ENCODE assay signal across 8 mouse cellular contexts in the genomic region with DNA sequence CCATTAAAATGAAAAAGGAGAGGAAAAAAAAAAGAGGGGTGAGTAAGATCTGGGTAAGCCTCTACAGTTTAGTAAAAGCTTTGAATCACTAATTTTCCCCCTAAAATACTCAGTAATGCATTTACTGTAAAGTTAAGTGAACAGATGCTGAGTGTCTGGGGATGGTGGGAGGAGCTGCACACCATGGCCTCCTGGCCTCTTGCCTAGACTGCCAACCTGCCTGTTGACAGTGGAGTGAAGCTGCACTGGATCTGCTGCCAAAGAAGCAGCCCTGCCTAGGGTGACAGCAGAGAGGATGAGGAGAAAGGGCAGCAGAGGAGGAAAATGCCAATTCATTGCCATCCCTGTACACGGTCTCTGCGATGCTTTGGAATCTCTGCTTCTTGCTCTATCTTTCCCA.
DNase-seq lines count a peak whose midpoint lies in the region; ATAC-seq lines count a peak whose summit lies in the region.

No protein-coding gene starts in this region.

- no peak overlapping the region for H3K4me3 ChIP-seq in liver, embryonic 12.5 days
- no peak overlapping the region for H3K4me3 ChIP-seq in neural tube, embryonic 15.5 days (replicated peaks)
- H3K4me3 ChIP-seq in midbrain, embryonic 14.5 days (replicated peaks; ENCODE audit: low read depth, low read length) = no peak overlapping the region

- no peak overlapping the region for H3K9ac ChIP-seq in liver, embryonic 12.5 days
- no peak overlapping the region for H3K9ac ChIP-seq in neural tube, embryonic 15.5 days (replicated peaks)
- no peak overlapping the region for H3K9ac ChIP-seq in midbrain, embryonic 14.5 days (replicated peaks; ENCODE audit: low read length)

- H3K4me2 ChIP-seq in liver, embryonic 12.5 days = no peak overlapping the region
- no peak overlapping the region for H3K4me2 ChIP-seq in neural tube, embryonic 15.5 days
- no peak overlapping the region for H3K4me2 ChIP-seq in midbrain, embryonic 14.5 days (ENCODE audit: low read length)

- ATAC-seq in liver, embryonic 12.5 days = no peak
- ATAC-seq in neural tube, embryonic 15.5 days (ENCODE audit: low FRiP score) = no peak
- no peak for ATAC-seq in midbrain, embryonic 14.5 days (ENCODE audit: low FRiP score, low TSS enrichment)

- no peaks in the 10 kb centered on the region for H3K9me3 ChIP-seq in liver, embryonic 12.5 days (replicated peaks)
- no peaks in the 10 kb centered on the region for H3K9me3 ChIP-seq in neural tube, embryonic 15.5 days (replicated peaks)
- no peaks in the 10 kb centered on the region for H3K9me3 ChIP-seq in midbrain, embryonic 14.5 days (ENCODE audit: control insufficient read depth, low read length)

- DNase-seq in cerebellum, adult 18-20 months = peak; percentile 11 to 13
- DNase-seq in cerebellum, adult 11 months = no peak
- DNase-seq in 3T3-L1 (ENCODE audit: low read depth, low spot score) = peak; percentile 65
- peak; percentile 65 to 78 for DNase-seq in heart, postnatal 10 days
- no peak for DNase-seq in midbrain, embryonic 14.5 days
- no peak for DNase-seq in ovary, postnatal 36 days (ENCODE audit: low spot score)

- H3K27me3 ChIP-seq in liver, embryonic 12.5 days (replicated peaks) = no peaks in the 10 kb centered on the region
- no peaks in the 10 kb centered on the region for H3K27me3 ChIP-seq in neural tube, embryonic 15.5 days (replicated peaks)
- H3K27me3 ChIP-seq in midbrain, embryonic 14.5 days (ENCODE audit: control insufficient read depth, insufficient read depth, low read length) = no peaks in the 10 kb centered on the region

- H3K4me1 ChIP-seq in liver, embryonic 12.5 days = peaks cover 54% of the 10 kb centered on the region
- peaks cover 13% of the 10 kb centered on the region for H3K4me1 ChIP-seq in neural tube, embryonic 15.5 days
- no peaks in the 10 kb centered on the region for H3K4me1 ChIP-seq in midbrain, embryonic 14.5 days (ENCODE audit: control insufficient read depth, insufficient read depth, low read length)

- 0 out of 2 replicates have a peak overlapping the region, but pooled peaks have one; percentile 64 for H3K27ac ChIP-seq in liver, embryonic 12.5 days
- no peak overlapping the region for H3K27ac ChIP-seq in neural tube, embryonic 15.5 days (replicated peaks)
- no peak overlapping the region for H3K27ac ChIP-seq in midbrain, embryonic 14.5 days (replicated peaks; ENCODE audit: low read depth, low read length)

- intact Hi-C loops in heart, postnatal 10 days (cut with DNase I) = no loop called here

- WGBS in liver, embryonic 12.5 days (ENCODE audit: insufficient replicate concordance) = 75% methylated on average over 2 of the region's 2 CpGs
- 89% methylated on average over 2 of the region's 2 CpGs for WGBS in neural tube, embryonic 15.5 days
- 87% methylated on average over 2 of the region's 2 CpGs for WGBS in midbrain, embryonic 14.5 days

- H3K36me3 ChIP-seq in liver, embryonic 12.5 days = peaks cover 6% of the 10 kb centered on the region
- no peaks in the 10 kb centered on the region for H3K36me3 ChIP-seq in neural tube, embryonic 15.5 days
- H3K36me3 ChIP-seq in midbrain, embryonic 14.5 days (ENCODE audit: control insufficient read depth, insufficient read depth, low read length) = no peaks in the 10 kb centered on the region

Comparison
In these comparisons a context has a peak if more than half of its experiments do, and no peak if none do; other contexts are left out.
1. DNase-seq: peak in cerebellum, adult 18-20 months (2 of 2), 3T3-L1 (single experiment) and heart, postnatal 10 days (2 of 2); none in cerebellum, adult 11 months (single experiment), midbrain, embryonic 14.5 days (single experiment) and ovary, postnatal 36 days (single experiment).